Mouse (Mus musculus) spleen, postnatal 4 days (tissue): ENCODE data around the gene Lhx5.

Experiments used
- DNase-seq, 2 experiments: peaks; one replicate each; pipeline ENCODE4 v3.0.0; 2022; ENCODE audit warnings: low spot score in 2 of 2

The Lhx5 gene

GRCm38 (mm10) chr5:120464321-120464720, 32.8 kb downstream of the Lhx5 start:
- DNase-seq = peak in 1 of 2 experiments; percentile 52

DNA sequence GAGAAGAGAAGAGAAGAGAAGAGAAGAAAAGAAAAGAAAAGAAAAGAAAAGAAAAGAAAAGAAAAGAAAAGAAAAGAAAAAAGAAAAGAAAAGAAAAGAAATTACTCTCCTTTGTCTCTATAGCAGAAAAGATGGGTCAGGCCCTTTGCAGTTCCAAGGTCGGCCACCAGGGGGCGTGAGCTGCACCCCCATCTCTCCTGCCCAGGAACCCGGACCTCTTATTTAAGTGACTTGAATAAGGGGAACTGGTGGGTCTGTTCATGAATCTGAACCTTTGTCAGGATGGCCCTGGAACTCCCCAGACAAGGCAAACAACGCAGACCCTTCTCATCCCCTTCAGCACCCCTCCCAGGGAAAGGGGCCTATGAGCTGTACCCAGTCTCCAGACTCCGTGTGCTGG, 33.6 kb downstream of the Lhx5 start:
- peak; percentile 75 to 89 for DNase-seq

DNA sequence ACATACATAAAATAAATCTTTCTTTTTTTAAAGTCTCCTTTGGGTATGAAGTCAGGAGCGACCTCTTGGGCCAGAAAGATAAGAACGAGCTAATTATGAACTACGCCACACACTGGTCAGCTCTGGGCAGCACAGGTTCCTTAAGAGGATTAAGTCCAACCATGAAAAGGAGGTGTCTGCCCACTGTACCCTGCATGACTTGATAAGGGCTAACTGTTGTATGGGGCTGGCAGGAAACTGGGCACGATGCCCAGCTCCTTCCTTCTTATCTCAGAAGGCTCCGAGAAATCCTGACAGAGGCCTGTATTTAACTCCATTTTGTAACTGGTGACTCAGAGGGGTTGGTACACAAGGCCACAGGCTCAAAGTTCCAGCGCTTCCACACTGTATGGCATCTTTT, 34.4 kb downstream of the Lhx5 start:
- DNase-seq = peak; percentile 79 to 82

DNA sequence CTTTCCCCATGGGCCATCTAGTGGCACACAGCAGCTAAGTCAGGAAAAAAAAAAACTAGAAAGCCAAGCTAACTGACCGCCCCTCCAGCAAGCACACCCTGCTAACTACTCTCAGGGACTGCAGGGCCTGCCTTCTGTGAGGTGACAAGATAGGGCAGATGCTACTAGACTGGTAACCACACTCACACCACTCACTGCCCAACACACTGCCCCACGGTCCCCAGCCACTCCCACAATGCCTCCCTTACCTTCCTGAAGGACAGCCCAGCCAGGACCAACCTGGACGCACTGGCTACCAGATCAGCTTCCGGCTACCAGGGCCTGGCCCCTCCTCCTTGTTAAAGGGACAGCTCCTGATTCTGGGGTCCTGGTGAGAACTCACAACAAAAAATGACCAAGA, 35.5 kb downstream of the Lhx5 start:
- DNase-seq = no peak

DNA sequence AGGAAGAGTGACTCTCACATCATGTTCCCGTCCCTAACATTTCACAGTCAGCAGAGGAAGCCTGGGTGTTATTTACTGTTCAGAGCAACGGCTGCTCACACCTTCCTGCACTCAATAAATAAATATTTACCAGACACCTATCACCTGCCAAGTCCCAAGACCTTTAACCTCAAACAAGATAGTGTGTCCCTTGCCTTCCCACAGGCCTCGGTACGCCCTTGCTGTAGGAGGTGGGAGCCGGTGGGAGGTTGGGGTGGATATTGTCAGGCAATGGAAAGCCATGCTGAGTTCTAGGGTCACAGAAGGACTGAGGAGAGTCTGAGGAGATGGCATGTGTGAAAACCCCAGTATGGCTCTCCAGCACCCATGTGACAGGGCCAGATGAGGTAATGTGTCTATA, 36.8 kb downstream of the Lhx5 start:
- DNase-seq = no peak

DNA sequence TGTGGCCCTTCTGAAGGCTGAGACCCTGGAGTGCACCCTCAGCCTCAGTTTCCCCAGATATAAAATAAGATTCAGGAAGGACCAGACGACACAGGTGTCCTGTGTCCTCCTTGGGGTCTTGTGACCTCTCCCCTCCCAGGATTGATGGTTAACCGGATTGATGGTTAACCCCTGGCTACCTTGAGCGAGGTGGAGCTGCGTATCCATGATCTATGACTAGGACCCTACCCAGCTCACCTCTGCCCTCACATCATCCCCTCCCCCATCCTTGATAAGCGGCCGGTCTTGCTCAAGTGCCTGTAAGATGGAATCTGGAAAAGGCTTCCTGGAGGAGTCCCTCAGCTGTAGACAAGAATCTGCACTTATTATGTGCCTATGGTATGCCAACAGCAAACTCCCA, 37.3 kb downstream of the Lhx5 start:
- DNase-seq = no peak

GRCm38 (mm10) chr5:120471538-120471937, 40.0 kb downstream of the Lhx5 start:
- DNase-seq = no peak

DNA sequence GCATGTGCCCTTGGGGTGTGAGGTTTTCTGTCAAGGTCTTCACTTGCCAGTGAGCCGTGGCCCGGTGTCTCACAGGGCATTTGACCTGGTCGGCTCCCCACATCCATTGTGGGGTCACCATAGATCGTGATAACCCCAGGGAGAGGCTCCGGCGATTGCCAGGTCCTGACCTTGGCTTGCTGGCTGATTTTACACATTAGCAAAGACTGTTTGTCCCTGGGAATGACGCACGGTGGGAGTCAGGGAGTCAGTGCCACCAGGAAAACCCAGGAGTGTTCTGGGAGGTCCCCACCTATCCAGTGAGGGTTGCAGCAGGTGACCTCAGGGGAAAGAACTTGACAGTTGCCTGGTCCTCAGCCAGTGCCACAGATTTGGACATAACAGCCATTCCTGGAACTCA, 41.3 kb downstream of the Lhx5 start, which contains the start of gene Sdsl:
Gene Sdsl, minus strand, starts transcription at position 41 of the 400 bp plus-strand sequence.
- DNase-seq = no peak

DNA sequence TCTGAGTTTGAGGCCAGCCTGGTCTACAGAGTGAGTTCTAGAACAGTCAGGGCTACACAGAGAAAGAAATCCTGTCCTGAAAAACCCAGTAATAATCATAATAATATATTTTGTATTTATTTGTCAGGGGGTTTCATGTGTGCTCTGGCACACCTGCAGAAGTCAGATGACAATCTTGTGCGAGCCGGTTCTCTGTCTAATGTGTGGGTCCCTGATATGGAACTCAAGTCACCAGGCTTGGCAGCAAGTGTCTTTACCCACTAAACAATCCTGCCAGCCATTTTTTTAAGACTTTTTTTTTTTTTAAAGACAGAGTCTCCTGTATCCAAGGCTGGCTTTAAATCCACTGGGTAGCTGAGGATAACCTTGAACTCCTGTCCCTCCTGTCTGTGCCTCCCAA, 41.9 kb downstream of the Lhx5 start:
- no peak for DNase-seq

DNA sequence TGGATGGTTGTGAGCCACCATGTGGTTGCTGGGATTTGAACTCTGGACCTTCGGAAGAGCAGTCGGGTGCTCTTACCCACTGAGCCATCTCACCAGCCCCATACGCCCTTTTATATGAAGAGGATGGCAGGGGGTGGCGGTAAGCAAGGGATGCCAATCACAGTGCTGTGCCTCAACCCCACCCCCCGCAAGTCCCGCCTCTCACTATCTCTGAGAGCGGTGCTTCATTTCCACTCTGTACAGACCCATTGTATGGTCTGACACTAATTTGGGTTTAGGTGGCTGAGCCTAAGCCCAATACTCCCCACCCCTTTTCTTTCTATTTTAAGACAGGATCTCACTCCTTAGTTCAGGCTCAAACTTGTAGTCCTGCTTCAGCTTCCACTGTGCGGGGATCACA, 44.4 kb downstream of the Lhx5 start:
- no peak for DNase-seq

GRCm38 (mm10) chr5:120476296-120476695, 44.8 kb downstream of the Lhx5 start, which contains the start of gene Sds:
TSS of gene Sds (plus strand) at chr5:120476526.
- no peak for DNase-seq

- no peak for DNase-seq
These were observed 46.5 kb downstream of the Lhx5 start for GRCm38 (mm10) chr5:120477993-120478392.

- no peak for DNase-seq
These were observed 48.0 kb downstream of the Lhx5 start for GRCm38 (mm10) chr5:120479538-120479937.

GRCm38 (mm10) chr5:120481205-120481604, 49.7 kb downstream of the Lhx5 start:
- DNase-seq = no peak

DNA sequence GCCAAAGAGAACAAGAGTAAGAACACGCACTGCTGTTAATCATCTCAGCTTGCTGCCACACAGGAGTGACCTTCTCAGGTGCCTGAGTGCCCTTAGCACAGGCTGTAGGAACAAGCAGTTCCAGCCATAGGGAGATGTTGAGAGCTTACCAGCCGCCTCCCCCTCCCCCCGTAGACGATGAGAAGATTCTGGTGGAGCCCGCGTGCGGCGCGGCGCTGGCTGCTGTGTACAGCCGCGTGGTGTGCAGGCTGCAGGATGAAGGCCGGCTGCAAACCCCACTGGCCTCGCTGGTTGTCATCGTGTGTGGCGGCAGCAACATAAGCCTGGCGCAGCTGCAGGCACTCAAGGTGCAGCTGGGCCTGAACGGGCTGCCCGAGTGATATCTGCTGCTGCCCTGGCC, 51.9 kb downstream of the Lhx5 start:
- DNase-seq = no peak

- DNase-seq = no peak
These were observed 56.3 kb downstream of the Lhx5 start for GRCm38 (mm10) chr5:120487844-120488243.

GRCm38 (mm10) chr5:120490679-120491192, 59.2 kb downstream of the Lhx5 start:
- no peak for DNase-seq
